Mouse (Mus musculus) right cerebral cortex, adult 18-20 months (tissue): Measurements from ENCODE around the gene Pik3ip1.

ENCODE experiments used
- DNase-seq: peaks from one replicate; pipeline ENCODE4 v3.0.0; 2022; ENCODE audit warnings: mixed read lengths

The Pik3ip1 gene

GRCm38 (mm10) chr11:3337961-3338360, 7.8 kb downstream of the Pik3ip1 start:
- DNase-seq: no peak

GRCm38 (mm10) chr11:3341476-3341875, 11.3 kb downstream of the Pik3ip1 start:
- DNase-seq: no peak

GRCm38 (mm10) chr11:3344916-3345315, 14.7 kb downstream of the Pik3ip1 start:
- no peak for DNase-seq

GRCm38 (mm10) chr11:3346351-3346750, 16.1 kb downstream of the Pik3ip1 start:
- no peak for DNase-seq

- DNase-seq: peak; percentile 81
Measured at GRCm38 (mm10) chr11:3347091-3347834, 17.1 kb downstream of the Pik3ip1 start.

DNA sequence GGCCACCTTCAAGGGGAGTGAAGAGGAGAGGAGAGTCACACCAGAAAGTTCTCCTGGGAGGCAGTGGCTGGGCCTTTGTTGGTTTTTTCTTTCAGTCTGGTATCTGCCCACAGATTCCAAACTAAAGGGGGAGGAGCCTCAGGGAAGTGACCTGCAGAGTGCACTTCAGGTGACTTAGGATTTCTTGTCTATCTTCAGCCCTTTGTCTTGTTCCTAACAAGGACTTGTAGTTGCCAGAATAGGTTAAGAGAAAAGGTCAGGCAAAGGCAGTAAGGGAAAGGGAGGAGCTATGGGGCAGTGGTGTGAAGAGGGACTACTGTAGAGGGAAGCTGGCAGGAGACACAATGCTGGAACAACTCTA, 17.6 kb downstream of the Pik3ip1 start:
- DNase-seq: no peak

GRCm38 (mm10) chr11:3348576-3349342, 18.6 kb downstream of the Pik3ip1 start:
- no peak for DNase-seq

DNA sequence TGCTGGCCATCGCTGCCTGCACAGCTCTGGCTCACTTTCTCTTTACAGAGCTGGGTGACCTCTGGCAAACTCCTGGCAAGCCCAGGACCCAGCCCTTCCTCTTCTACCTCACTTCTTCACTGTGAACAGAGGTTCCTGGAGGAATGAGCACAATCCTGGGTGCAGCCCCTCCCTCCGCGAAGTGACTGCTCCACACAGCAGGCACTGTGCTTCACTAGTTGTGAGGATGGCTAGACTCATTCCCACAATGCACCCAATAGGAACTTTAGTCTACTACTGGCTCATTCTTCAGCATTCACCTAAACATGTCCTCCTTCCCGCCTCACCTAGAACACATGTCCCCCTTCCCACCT, 19.1 kb downstream of the Pik3ip1 start:
- DNase-seq: no peak

- DNase-seq: no peak
Measured at GRCm38 (mm10) chr11:3352131-3352530, 21.9 kb downstream of the Pik3ip1 start.

- no peak for DNase-seq
Measured at GRCm38 (mm10) chr11:3352990-3353585, 22.9 kb downstream of the Pik3ip1 start.

DNA sequence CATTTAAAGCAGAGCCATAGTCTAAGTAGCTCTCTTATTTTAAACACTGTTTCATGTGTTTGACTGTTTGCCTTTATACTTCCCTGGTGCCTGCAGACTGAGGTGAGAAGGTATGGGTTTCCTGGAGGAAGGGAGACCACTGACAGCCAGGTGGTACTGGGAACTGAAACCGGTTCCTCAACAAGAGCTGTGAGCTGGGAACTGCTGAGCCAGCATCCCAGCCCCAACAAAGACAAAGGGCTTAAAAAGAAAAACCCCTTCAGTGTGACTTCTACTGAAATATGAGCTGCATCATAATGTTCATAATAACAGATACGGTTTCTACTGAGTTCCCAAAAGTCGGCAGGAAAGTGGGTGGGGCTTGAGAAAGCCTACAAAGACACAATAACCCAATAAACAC, 32.7 kb downstream of the Pik3ip1 start:
- DNase-seq: no peak

GRCm38 (mm10) chr11:3366411-3366810, 36.2 kb downstream of the Pik3ip1 start:
- DNase-seq: no peak

GRCm38 (mm10) chr11:3368983-3369382, 38.8 kb downstream of the Pik3ip1 start:
- DNase-seq: no peak

- DNase-seq: no peak
Measured at GRCm38 (mm10) chr11:3369449-3369848, 39.2 kb downstream of the Pik3ip1 start.

- DNase-seq: no peak
Measured at GRCm38 (mm10) chr11:3370162-3370561, 40.0 kb downstream of the Pik3ip1 start.

DNA sequence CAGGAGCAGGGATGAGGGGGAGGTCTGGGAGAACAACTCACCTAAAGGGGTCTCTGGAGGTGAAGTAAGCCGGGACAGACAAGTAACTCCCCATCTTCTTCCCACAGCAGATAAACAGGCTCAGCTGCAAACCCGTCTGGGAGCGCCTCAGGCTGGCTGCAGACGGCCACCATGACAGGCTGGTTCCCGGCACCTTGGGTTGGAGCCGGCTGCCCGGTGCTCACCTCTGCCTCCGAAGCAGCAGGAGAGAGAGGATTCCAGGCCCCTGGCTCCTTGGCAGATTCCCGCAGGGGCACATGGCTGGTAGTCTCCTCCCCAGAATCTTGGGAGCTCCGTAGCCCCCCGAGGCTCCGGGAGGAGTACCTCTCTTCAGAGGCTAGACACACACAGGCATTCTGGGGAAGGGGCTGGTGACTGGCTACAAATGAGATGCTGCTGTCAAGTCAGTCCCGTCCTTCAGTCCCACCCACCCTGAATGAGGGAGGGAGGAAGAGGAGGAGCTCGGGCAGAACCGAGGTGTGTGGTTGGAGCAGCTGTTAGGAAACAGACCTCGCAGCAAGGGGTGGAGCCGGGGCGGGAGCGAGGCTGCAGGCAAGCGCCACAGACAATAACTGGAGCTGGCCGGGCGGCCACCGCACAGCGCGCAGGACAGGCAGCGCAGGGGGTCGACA, 40.9 kb downstream of the Pik3ip1 start:
- DNase-seq: peak; percentile 90

GRCm38 (mm10) chr11:3371599-3372295, 41.5 kb downstream of the Pik3ip1 start:
- no peak for DNase-seq

DNA sequence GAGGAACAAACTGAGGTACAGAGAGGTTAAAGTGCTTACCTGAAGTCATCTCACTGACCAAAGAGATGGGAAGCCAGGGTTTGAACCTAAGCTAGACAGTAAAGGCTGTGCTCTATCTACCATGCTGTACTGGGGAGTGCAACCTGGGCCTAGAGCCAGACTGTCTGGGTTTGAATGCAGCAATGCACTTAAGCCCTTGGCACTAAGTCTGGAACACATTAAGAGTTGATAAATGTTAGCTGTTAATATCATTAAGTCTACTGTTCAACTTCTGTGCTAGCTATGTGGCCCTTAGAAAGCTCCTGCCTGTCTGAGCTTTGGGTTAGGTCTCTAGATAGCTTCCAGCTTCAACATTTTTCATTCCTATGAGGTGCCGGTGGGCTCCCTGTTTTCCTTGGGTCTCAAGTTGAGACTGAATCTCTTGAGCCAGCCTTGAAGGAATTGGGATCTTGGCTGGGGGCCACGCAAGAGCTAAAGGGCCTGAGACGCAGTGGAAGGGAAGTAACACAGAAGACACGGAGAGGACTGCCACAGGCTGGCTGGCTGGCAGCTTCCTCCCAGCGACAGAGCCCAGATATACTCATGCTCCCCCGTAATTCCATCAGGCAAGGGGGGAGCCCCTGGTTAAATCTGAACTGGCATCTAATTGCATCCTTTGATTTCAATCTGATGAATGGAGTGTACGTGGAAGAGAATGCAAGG, 43.5 kb downstream of the Pik3ip1 start:
- DNase-seq: peak; percentile 13

- peak; percentile 8 for DNase-seq
Measured at GRCm38 (mm10) chr11:3374293-3374645, 44.1 kb downstream of the Pik3ip1 start.

DNA sequence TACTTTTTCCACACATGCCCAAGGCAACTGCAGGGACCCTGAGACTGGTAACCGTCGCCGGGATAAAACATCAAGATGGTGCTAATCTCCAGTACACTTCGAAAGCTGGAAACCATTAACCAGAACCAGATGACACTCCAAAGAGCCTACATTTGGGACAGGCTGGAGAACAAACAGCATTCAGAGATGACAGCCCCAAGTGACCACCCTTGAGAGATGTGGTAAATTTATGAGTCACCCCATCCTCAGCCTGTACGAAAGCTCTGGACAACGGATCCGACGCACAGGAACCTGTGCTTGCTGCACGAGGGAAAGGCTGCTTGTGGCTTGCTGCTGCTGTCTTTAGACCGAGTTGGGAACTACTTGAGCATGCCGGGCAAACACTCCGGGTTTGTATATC, 44.5 kb downstream of the Pik3ip1 start:
- no peak for DNase-seq

DNA sequence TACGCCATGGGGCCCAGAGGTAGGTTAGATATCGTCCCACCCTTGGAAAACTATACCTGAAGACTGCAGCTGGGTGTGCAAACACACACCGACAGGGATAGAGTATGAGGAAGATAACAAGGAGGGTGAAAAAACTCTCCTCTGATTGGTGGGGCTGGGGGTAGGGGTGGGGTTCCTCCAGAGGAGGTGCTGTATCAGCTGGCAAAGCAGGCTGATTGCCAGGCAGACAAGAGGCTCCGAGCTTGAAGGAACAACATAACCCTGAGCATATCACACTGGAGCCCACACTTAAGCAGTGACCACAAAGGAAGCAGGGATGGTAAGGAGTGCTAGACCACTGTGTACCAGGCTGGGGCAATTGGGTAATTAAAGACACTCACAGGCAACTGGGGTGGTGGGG, 49.2 kb downstream of the Pik3ip1 start:
- DNase-seq: no peak

DNA sequence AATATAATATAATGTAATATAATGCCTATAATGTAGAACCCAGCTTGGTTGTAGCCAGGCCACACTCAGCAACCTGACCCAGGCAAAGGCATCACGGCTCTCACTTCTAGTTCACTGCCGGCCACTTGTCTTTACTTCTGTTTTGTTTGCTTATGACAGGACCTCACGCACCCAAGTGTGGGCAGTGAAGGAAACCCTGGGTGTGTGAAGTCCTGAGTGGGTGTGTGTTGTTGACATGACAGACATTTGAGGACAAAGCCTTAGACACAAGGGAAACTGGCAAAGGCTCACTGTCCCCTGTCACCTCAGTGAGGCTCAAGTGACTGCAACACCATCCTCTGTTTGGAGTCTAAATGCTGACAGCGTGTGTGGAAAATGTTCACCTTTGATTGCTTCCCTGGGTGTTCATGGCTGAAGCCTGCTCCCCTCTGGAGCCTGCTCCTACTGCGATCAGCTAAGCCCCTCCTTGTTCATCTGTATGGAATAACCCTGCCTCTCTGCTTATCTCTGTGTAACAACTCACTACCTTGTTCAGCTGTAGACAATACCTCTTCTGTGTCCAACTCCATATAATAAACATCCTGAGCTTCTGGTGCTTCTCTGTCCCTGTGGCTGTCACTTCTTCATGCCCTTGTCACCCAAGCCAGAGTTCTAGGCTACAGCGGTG, 51.1 kb downstream of the Pik3ip1 start:
- no peak for DNase-seq
